Mouse (Mus musculus) kidney, adult 2 months (tissue): ENCODE data around the gene Fiz1.

Experiments used
- CTCF ChIP-seq: fragments of 200-500 bp; conservative IDR thresholded peaks from 2 replicates; pipeline ENCODE4 v1.5.1; 2011; ENCODE audit warnings: low read depth, mild to moderate bottlenecking, control low read depth, low read length, moderate library complexity, mixed read lengths; ENCODE audit not compliant: insufficient read depth, insufficient read length
- POLR2A ChIP-seq: fragments of 200-500 bp; IDR thresholded peaks from one replicate; pipeline ENCODE4 v1.6.1; 2011; ENCODE audit warnings: low read depth, low read length, control low read depth

DNA sequence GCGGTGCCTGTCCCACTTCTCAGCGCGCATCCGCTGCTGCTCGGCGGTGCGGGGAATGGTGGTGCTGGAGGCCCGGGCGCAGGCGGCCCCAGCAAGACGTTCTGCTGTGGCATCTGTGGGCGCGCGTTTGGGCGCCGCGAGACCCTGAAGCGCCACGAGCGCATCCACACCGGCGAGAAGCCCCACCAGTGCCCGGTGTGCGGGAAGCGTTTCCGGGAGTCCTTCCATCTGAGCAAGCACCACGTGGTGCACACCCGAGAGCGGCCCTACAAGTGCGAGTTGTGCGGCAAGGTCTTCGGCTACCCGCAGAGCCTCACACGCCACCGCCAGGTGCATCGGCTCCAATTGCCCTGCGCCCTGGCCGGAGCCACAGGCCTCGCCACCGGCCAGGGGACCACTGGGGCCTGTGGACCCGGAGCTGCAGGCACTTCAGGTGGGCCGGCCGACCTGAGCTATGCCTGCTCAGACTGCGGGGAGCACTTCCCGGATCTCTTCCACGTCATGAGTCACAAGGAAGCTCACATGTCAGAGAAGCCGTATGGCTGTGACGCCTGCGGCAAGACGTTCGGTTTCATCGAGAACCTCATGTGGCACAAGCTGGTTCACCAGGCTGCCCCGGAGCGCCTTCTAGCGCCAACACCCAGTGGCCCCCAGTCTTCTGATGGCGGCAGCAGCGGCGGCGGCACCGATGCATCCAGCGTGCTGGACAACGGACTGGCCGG, 16.2 kb upstream of the Fiz1 start:
- TF ChIP-seq CTCF (no peak), POLR2A (no peak)
